Mouse (Mus musculus) heart, postnatal 0 days (tissue): ENCODE data around the gene Dhx30. TPM values are rescaled to one million over a fixed set of nuclear protein-coding genes. Genes with fewer than 3 reads are reported as not detected.
A peak's percentile ranks its signal among the peaks of the same experiment; 100 is the strongest.

Experiments used
- ATAC-seq: fragments of 200-750 bp; cut with Nextera tagmentation; 2 replicates; pipeline ENCODE4 v1.8.0; 2017; ENCODE audit warnings: low read depth, moderate number of reproducible peaks, moderate library complexity; ENCODE audit not compliant: insufficient read depth
- DNase-seq: peaks from one replicate; pipeline ENCODE4 v3.0.0-alpha.2; 2016; ENCODE audit warnings: low spot score
- H3K27ac ChIP-seq: fragments of 300-500 bp; sonication (generic); 2 replicates; pipeline ENCODE4 v1.5.1; 2014; ENCODE audit warnings: low read depth, mild to moderate bottlenecking
- H3K27me3 ChIP-seq: fragments of 300-500 bp; sonication (generic); 2 replicates; pipeline ENCODE4 v1.6.1; 2014; ENCODE audit warnings: low read length, mixed read lengths; ENCODE audit not compliant: control insufficient read depth, insufficient read depth
- H3K36me3 ChIP-seq: fragments of 300-500 bp; sonication (generic); replicated peaks from 2 replicates; pipeline ENCODE4 v1.6.1; 2014; ENCODE audit warnings: low read length, mixed read lengths; ENCODE audit not compliant: control insufficient read depth, insufficient read depth
- H3K4me1 ChIP-seq: fragments of 300-500 bp; sonication (generic); 2 replicates; pipeline ENCODE4 v1.6.1; 2014; ENCODE audit warnings: antibody characterized with exemption; ENCODE audit not compliant: control insufficient read depth, insufficient read depth
- H3K4me2 ChIP-seq: fragments of 300-500 bp; sonication (generic); 2 replicates; pipeline ENCODE4 v1.6.1; 2014; ENCODE audit warnings: low read depth, mild to moderate bottlenecking, low read length, moderate library complexity
- H3K4me3 ChIP-seq: fragments of 300-500 bp; sonication (generic); 2 replicates; pipeline ENCODE4 v1.5.1; 2014; ENCODE audit warnings: low read depth, low read length
- H3K9ac ChIP-seq: fragments of 300-500 bp; sonication (generic); replicated peaks from 2 replicates; pipeline ENCODE4 v1.6.1; 2014; ENCODE audit warnings: low read depth, low read length, mixed read lengths
- H3K9me3 ChIP-seq: fragments of 300-500 bp; sonication (generic); replicated peaks from 2 replicates; pipeline ENCODE4 v1.6.1; 2016; ENCODE audit warnings: low read length; ENCODE audit not compliant: control insufficient read depth
- CTCF ChIP-seq: IDR thresholded peaks from 2 replicates; pipeline ENCODE4 v1.5.1; 2016; ENCODE audit warnings: antibody characterized with exemption, control low read depth, low read depth
- EP300 ChIP-seq: IDR thresholded peaks from 2 replicates; pipeline ENCODE4 v1.6.1; 2016; ENCODE audit warnings: antibody characterized with exemption, low read depth
- WGBS: fragments of 180-500 bp; shearing (Covaris S2); extraction: QIAGEN DNeasy Blood & Tissue Kit; methylation state at CpG from one replicate; pipeline ENCODE4 v1.1.7; 2014; 5-methylcytosine and 5-hydroxymethylcytosine counted together
- polyA plus RNA-seq: library from polyadenylated mRNA; unstranded; fragments of >200 nt; fragmentation: Nextera tagmentation; extraction: Ambion mirVana; gene quantifications from 2 replicates; pipeline ENCODE4 v1.2.1, GENCODE M21; 2015
- total RNA-seq: library from RNA; depleted of rRNA; stranded (reverse); fragments of >200 nt; gene quantifications from 2 replicates; pipeline ENCODE4 v1.2.3, GENCODE M21; 2014; ENCODE audit warnings: low replicate concordance

Dhx30 gene
- total and polyA plus RNA-seq, 2 experiments from 2014 or later: 66.4 to 111 TPM

GRCm38 (mm10) chr9:110071011-110071410, 46.6 kb downstream of the Dhx30 start:
- DNase-seq (no peak), ATAC-seq (no peak)
- no peaks in the 10 kb centered on the region for H3K9me3 ChIP-seq
- H3K27me3 ChIP-seq: no peaks in the 10 kb centered on the region
- no peak overlapping the region for H3K4me2 ChIP-seq
- 62% methylated on average over 4 of the region's 4 CpGs for WGBS
- H3K4me1 ChIP-seq: 0 out of 2 replicates have a peak, but pooled peaks cover 8% of the 10 kb centered on the region
- H3K36me3 ChIP-seq: peaks cover 88% of the 10 kb centered on the region
- no peak overlapping the region for H3K4me3 ChIP-seq
- no peak overlapping the region for H3K9ac ChIP-seq
- no peak overlapping the region; the same call in 1 of the 2 replicates for H3K27ac ChIP-seq
- no peak for TF ChIP-seq CTCF
- TF ChIP-seq EP300: no peak

- Histone ChIP-seq H3K27me3 (no peaks in the 10 kb centered on the region), H3K9ac (no peak overlapping the region), H3K9me3 (no peaks in the 10 kb centered on the region), H3K4me3 (no peak overlapping the region), H3K4me1 (0 out of 2 replicates have a peak, but pooled peaks cover 8% of the 10 kb centered on the region), H3K36me3 (peaks cover 90% of the 10 kb centered on the region), H3K27ac (peak overlapping the region; percentile 41), H3K4me2 (no peak overlapping the region)
- 14% methylated on average over 9 of the region's 9 CpGs for WGBS
- DNase-seq (peak; percentile 80), ATAC-seq (peak; percentile 89)
- no peak for TF ChIP-seq CTCF
- no peak for TF ChIP-seq EP300
Measured at GRCm38 (mm10) chr9:110070358-110070757, 47.3 kb downstream of the Dhx30 start.

GRCm38 (mm10) chr9:110068745-110069144, 48.9 kb downstream of the Dhx30 start:
- ATAC-seq (no peak), DNase-seq (no peak)
- no peak overlapping the region for H3K4me2 ChIP-seq
- H3K27ac ChIP-seq: 0 out of 2 replicates have a peak overlapping the region, but pooled peaks have one; percentile 11
- WGBS: 78% methylated on average over 6 of the region's 6 CpGs
- peaks cover 84% of the 10 kb centered on the region for H3K36me3 ChIP-seq
- TF ChIP-seq EP300 (no peak), CTCF (no peak)
- no peaks in the 10 kb centered on the region for H3K9me3 ChIP-seq
- 0 out of 2 replicates have a peak, but pooled peaks cover 8% of the 10 kb centered on the region for H3K4me1 ChIP-seq
- no peaks in the 10 kb centered on the region for H3K27me3 ChIP-seq
- H3K9ac ChIP-seq: no peak overlapping the region
- no peak overlapping the region for H3K4me3 ChIP-seq

- TF ChIP-seq CTCF (no peak), EP300 (no peak)
- Histone ChIP-seq H3K9me3 (no peaks in the 10 kb centered on the region), H3K4me1 (no peaks in the 10 kb centered on the region), H3K36me3 (peaks cover 50% of the 10 kb centered on the region), H3K27me3 (no peaks in the 10 kb centered on the region), H3K9ac (no peak overlapping the region), H3K4me3 (no peak overlapping the region), H3K4me2 (no peak overlapping the region), H3K27ac (no peak overlapping the region)
- ATAC-seq (no peak), DNase-seq (no peak)
Measured at GRCm38 (mm10) chr9:110064641-110065040, 53.0 kb downstream of the Dhx30 start.

- 87% methylated on average over 6 of the region's 6 CpGs for WGBS
- TF ChIP-seq EP300 (no peak), CTCF (no peak)
- H3K27ac ChIP-seq: peak overlapping the region; percentile 56; the same call in 1 of the 2 replicates
- H3K36me3 ChIP-seq: peaks cover 32% of the 10 kb centered on the region
- DNase-seq: no peak
- no peaks in the 10 kb centered on the region for H3K9me3 ChIP-seq
- H3K27me3 ChIP-seq: no peaks in the 10 kb centered on the region
- H3K4me1 ChIP-seq: peaks cover 7% of the 10 kb centered on the region
- no peak overlapping the region for H3K4me3 ChIP-seq
- no peak overlapping the region for H3K4me2 ChIP-seq
- H3K9ac ChIP-seq: no peak overlapping the region
- ATAC-seq: no peak
Measured at GRCm38 (mm10) chr9:110062861-110063260, 54.8 kb downstream of the Dhx30 start.

- H3K9me3 ChIP-seq: no peaks in the 10 kb centered on the region
- no peak for ATAC-seq
- DNase-seq: no peak
- TF ChIP-seq CTCF (no peak), EP300 (no peak)
- H3K4me3 ChIP-seq: no peak overlapping the region
- no peak overlapping the region for H3K4me2 ChIP-seq
- no peak overlapping the region for H3K9ac ChIP-seq
- peak overlapping the region; percentile 56; the same call in 1 of the 2 replicates for H3K27ac ChIP-seq
- H3K4me1 ChIP-seq: peaks cover 7% of the 10 kb centered on the region
- no peaks in the 10 kb centered on the region for H3K27me3 ChIP-seq
- 75% methylated on average over 7 of the region's 7 CpGs for WGBS
- H3K36me3 ChIP-seq: peaks cover 28% of the 10 kb centered on the region
Measured at GRCm38 (mm10) chr9:110062405-110062804, 55.2 kb downstream of the Dhx30 start.
